Mouse (Mus musculus) thymus, postnatal 0 days (tissue): ENCODE results near the gene Myo1f. TPM values are rescaled to one million over a fixed set of nuclear protein-coding genes. Genes with fewer than 3 reads are reported as not detected.

Experiments used
- DNase-seq: peaks from one replicate; pipeline ENCODE4 v3.0.0-alpha.2; 2015; ENCODE audit warnings: low spot score
- polyA plus RNA-seq: library from polyadenylated mRNA; unstranded; fragments of >200 nt; fragmentation: Nextera tagmentation; extraction: Ambion mirVana; gene quantifications from 2 replicates; pipeline ENCODE4 v1.2.1, GENCODE M21; 2015

Gene Myo1f
- polyA plus RNA-seq, 1 experiment from 2014 or later, result 12.7 TPM

DNA sequence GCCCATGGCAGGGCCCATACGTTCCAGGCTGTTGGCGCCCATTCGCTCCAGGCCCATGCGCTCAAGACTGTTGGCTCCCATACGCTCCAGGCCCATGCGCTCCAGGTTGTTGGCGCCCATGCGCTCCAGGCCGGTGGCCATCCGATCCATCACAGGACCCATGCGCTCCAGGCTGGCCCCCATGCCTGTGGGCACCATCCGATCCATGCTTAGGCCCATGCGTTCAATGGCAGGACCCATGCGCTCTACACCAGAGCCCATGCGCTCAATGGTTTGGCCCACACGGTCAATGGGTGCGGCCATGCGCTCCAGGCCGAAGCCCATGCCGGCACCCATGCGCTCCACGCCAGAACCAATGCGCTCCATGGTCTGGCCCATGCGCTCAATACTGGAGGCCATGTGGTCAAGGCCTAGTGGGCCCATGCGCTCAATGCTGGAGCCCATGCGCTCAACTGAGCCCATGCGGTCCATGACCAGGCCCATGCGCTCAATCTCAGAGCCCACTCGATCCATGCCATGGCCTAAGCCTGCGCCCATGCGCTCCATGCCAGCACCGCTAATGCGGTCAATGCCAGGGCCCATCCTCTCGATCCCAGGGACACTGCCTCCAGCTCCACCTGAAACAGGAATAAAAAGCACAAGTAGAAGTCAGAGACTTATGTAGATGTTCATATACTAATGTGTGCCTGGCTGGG is 94.4 kb downstream of the Myo1f start:
- DNase-seq, result no peak

Other genes starting within 250 kb of the Myo1f start
- gene Zfp81, start 196.8 kb upstream of the Myo1f start, polyA plus RNA-seq, result 7.7 and 8.3 TPM in 2 replicates
- gene Zfp101, start 161.1 kb upstream of the Myo1f start, polyA plus RNA-seq, result 17.9 and 22.5 TPM in 2 replicates
- not detected in 2 replicates for gene Actl9, start 122.8 kb upstream of the Myo1f start, polyA plus RNA-seq
- 19.6 and 21.0 TPM in 2 replicates for gene Adamts10, start 31.5 kb upstream of the Myo1f start, polyA plus RNA-seq
- 40.3 and 42.6 TPM in 2 replicates for gene Zfp414, start 73.4 kb downstream of the Myo1f start, polyA plus RNA-seq
- gene Pram1, start 82.3 kb downstream of the Myo1f start, polyA plus RNA-seq, result 0.48 and 0.60 TPM in 2 replicates
- gene Hnrnpm, start 131.2 kb downstream of the Myo1f start, polyA plus RNA-seq, result 317 and 345 TPM in 2 replicates
- gene March2, start 163.0 kb downstream of the Myo1f start, polyA plus RNA-seq, result 83.3 and 90.7 TPM in 2 replicates
- 214 and 227 TPM in 2 replicates for gene Rab11b, start 204.8 kb downstream of the Myo1f start, polyA plus RNA-seq
- gene Angptl4, start 226.1 kb downstream of the Myo1f start, polyA plus RNA-seq, result 28.7 and 36.7 TPM in 2 replicates